Mouse (Mus musculus) left cerebral cortex, adult 2 months (tissue): Measurements from ENCODE around the gene Tcea3. TPM values are rescaled to one million over a fixed set of nuclear protein-coding genes. Genes with fewer than 3 reads are reported as not detected.

ENCODE experiments used
- DNase-seq, 2 experiments: peaks; one replicate each; pipeline ENCODE4 v3.0.0; 2021 to 2022; ENCODE audit warnings: low spot score in 2 of 2, mixed read lengths in 1 of 2; ENCODE audit errors: extremely low spot score in 1 of 2
- H3K27ac ChIP-seq: fragments of 200-600 bp; 2 replicates; pipeline ENCODE4 v1.8.1; 2022
- H3K4me3 ChIP-seq: fragments of 200-600 bp; 2 replicates; pipeline ENCODE4 v1.8.1; 2022
- CTCF ChIP-seq: fragments of 200-600 bp; IDR thresholded peaks from 2 replicates; pipeline ENCODE4 v1.8.1; 2022; ENCODE audit warnings: antibody characterized with exemption, mild to moderate bottlenecking, moderate library complexity
- intact Hi-C: fragments of 180-260 bp; cut with DNase I; formaldehyde crosslinking; loops from one replicate; pipeline ENCODE4 v1.15.1; 2025
- total RNA-seq, 2 experiments: library from RNA; stranded (reverse); gene quantifications; 2 replicates each; pipeline ENCODE4 v1.2.3; 2021

The Tcea3 gene
- total RNA-seq, 2 experiments from 2014 or later = 0.68 to 0.93 TPM

GRCm38 (mm10) chr4:136284891-136285290 lies 37.4 kb downstream of the Tcea3 start:
- DNase-seq = no peak
- Histone ChIP-seq H3K27ac (peak overlapping the region; percentile 96), H3K4me3 (peak overlapping the region; percentile 72)
- intact Hi-C loops = no loop called here
- no peak for TF ChIP-seq CTCF

DNA sequence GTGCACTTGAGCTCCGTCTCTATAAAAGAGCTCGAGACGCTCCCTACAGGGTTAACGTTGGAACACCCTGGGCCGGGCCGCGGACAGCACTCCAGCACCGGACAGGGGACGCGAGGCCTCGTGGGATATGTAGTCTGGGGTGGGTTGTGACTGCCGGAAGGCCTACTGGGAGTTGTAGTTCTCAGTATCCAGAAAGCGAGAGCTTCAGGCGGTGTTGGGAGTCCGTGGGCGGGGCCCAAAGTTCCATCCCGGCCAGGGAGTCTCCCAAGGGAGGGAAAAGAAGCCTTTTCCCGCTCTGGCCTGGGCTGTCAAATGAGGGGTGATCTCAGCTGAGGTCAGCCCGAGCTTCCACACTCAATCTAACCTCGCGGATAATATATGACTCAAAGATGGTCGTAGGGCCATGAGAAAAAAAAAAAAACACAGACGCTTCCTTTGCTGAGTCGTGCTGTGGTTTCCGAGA lies 37.9 kb downstream of the Tcea3 start:
- DNase-seq = peak; percentile 90 to 93
- intact Hi-C loops = no loop called here
- peak overlapping the region; percentile 72 for H3K4me3 ChIP-seq
- H3K27ac ChIP-seq = peak overlapping the region; percentile 96
- TF ChIP-seq CTCF = no peak

- TF ChIP-seq CTCF = no peak; the same call in 1 of the 2 replicates
- H3K27ac ChIP-seq = peak overlapping the region; percentile 96
- H3K4me3 ChIP-seq = peak overlapping the region; percentile 72
- DNase-seq = peak; percentile 91 to 95
- intact Hi-C loops = loop anchor here (1.0 kb wide), 1 partner anchor 24 kb away; the partner anchor contains the start of gene Hnrnpr
These were observed 38.4 kb downstream of the Tcea3 start for GRCm38 (mm10) chr4:136285811-136286371.

GRCm38 (mm10) chr4:136289918-136290780 lies 42.6 kb downstream of the Tcea3 start:
- DNase-seq = no peak
- Histone ChIP-seq H3K27ac (no peak overlapping the region), H3K4me3 (no peak overlapping the region)
- no peak for TF ChIP-seq CTCF
- intact Hi-C loops = no loop called here

- intact Hi-C loops = no loop called here
- no peak for DNase-seq
- TF ChIP-seq CTCF = no peak
- H3K27ac ChIP-seq = no peak overlapping the region
- H3K4me3 ChIP-seq = no peak overlapping the region
These were observed 43.5 kb downstream of the Tcea3 start for GRCm38 (mm10) chr4:136290781-136291595.

DNA sequence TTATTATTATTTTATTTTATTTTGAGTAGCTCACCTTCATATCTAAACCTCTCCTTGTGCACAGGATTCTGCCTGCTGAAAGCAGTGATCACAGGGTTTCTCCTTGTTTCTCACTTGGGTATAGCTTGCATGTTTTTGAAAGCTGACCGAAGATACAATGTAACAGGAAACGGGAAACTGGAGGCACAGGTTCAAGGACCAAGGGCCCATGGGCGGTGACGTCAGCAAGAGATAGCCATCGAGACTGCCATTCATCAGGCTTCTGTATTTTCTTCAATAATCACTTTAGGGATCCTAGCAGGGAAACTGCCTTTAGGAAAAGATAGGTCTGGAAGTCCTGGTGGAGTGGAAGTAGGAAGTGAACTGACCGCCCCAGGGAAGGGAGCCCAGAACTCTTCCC lies 44.2 kb downstream of the Tcea3 start:
- Histone ChIP-seq H3K27ac (no peak overlapping the region), H3K4me3 (no peak overlapping the region)
- no peak for DNase-seq
- TF ChIP-seq CTCF = no peak
- intact Hi-C loops = no loop called here

DNA sequence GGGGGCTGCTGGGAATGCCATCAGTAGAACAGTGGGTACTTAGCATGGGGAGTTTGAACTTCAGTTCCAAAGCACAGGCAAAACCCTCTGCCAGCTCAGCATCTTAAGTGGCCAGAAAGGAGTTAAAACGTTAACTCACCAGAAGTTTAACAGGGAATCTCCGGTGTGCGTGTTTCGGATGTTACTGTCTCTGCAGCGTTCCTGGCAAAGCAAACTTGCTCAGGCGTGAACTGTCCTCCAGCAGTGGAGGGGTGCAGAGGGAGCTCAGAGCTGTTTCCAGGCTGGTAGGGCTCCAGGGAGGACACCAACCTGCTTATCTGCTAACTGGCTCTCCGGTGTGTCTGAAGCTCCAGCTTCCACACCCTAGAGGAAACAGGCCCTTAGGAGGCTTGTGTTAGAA lies 48.4 kb downstream of the Tcea3 start:
- no peak overlapping the region for H3K27ac ChIP-seq
- no peak for DNase-seq
- intact Hi-C loops = no loop called here
- no peak overlapping the region for H3K4me3 ChIP-seq
- no peak for TF ChIP-seq CTCF

- no peak for TF ChIP-seq CTCF
- intact Hi-C loops = no loop called here
- no peak overlapping the region for H3K4me3 ChIP-seq
- H3K27ac ChIP-seq = no peak overlapping the region
- DNase-seq = no peak
These were observed 54.9 kb downstream of the Tcea3 start for GRCm38 (mm10) chr4:136302462-136302861.

DNA sequence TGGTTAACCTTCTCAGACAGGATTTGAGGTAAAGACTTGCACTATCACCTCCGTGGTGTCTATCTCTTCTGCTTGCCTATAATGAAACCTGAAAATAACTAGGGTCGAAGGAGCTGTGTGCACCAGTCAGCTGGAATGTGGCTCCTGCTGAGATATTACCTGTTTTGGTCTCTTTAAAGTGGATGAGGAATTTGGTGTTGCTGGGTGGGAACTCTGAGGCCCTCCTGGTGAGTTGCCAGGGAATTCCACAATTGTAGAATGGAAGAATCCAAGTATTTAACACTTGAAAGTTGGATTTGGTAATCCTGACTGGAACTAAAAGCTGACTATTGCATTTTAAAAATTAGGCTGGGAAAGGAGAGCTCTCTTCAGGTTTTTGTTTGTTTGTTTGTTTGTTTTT lies 56.7 kb downstream of the Tcea3 start:
- intact Hi-C loops = no loop called here
- H3K27ac ChIP-seq = no peak overlapping the region
- no peak for TF ChIP-seq CTCF

GRCm38 (mm10) chr4:136308355-136308754 lies 60.8 kb downstream of the Tcea3 start:
- no peak overlapping the region for H3K4me3 ChIP-seq
- no peak overlapping the region for H3K27ac ChIP-seq
- TF ChIP-seq CTCF = no peak
- intact Hi-C loops = no loop called here
- DNase-seq = no peak

More for the DNA sequence above, 56.7 kb downstream of the Tcea3 start:
- no peak overlapping the region for H3K4me3 ChIP-seq
- no peak for DNase-seq

GRCm38 (mm10) chr4:136309780-136310179 lies 62.3 kb downstream of the Tcea3 start:
- TF ChIP-seq CTCF = no peak
- intact Hi-C loops = loop anchor here (1.0 kb wide), 1 partner anchor 23 kb away; no protein-coding TSS in a partner anchor
- peak overlapping the region; percentile 98 for H3K4me3 ChIP-seq
- H3K27ac ChIP-seq = no peak overlapping the region; the same call in 1 of the 2 replicates
- no peak for DNase-seq
